Mouse (Mus musculus): ENCODE measurements around the gene Pla2g2f.

- no peak for TF ChIP-seq CTCF (IDR thresholded peaks at IDR 0.05; ENCODE audit: low read depth, low read length)
- TF ChIP-seq GATA1 (IDR thresholded peaks at IDR 0.05; ENCODE audit: borderline replicate concordance, low read length) = no peak
- TF ChIP-seq TAL1 (conservative IDR thresholded peaks at IDR 0.05; ENCODE audit: low read depth, low read length) = no peak
- TF ChIP-seq POLR2AphosphoS5 (IDR thresholded peaks at IDR 0.05; ENCODE audit: insufficient replicate concordance, low read depth, low read length) = no peak
- TF ChIP-seq GATA2 (IDR thresholded peaks at IDR 0.05; ENCODE audit: borderline replicate concordance, low read depth, low read length) = no peak
Measured at GRCm38 (mm10) chr4:138757416-138757815, at the start of gene Pla2g2f.

Data from G1E (cell line).